Mouse (Mus musculus): ENCODE data around the gene Vmn2r83. TPM values are rescaled to one million over a fixed set of nuclear protein-coding genes. Genes with fewer than 3 reads are reported as not detected.

Gene Vmn2r83
- total and polyA plus RNA-seq, 3 experiments = not detected

DNA sequence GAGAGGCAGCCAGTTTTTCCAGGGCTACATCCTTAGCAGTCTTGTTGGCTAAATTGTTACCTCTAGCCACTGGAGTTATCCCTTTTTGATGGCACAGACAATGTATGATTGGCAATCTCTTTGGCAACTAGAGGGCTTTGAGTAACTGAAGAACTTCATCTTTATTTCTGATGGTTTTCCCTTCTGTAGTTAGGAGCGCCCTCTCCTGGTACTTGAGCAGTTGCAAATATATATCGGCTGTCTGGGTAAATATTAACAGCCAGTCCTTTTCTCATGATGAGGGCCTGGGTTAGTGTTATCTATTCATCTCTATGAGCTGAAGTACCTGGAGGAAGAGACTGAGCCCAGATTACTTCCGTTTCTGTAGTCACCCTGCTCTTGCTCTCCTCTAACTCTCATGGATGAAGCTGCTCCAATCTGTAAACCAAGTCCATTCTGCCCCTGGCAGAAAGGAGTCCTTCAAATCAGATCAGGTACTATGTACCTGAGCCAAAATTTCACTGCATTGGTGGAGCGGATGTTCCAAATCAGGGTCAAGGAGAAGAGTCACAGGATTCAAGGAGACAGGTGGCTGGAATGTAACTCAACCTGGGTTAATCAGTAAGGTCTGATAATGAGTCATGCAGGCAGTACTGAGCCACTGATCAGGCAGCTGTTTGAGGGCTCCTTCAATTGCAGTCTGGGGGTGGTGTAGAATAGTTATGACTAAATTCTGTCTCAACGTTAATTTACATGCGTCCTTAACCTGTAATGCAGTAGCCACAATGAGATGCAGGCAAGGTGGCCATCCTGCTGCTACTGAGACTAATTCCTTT, 34.5 kb downstream of the Vmn2r83 start:
- TF ChIP-seq TCF12 (IDR thresholded peaks at IDR 0.05; ENCODE audit: low read depth, low read length) = no peak
- peak; percentile 56 for TF ChIP-seq ZC3H11A (IDR thresholded peaks at IDR 0.05; ENCODE audit: low read depth, low read length)
- peak in 2 of 3 experiments; percentile 58 to 74; a peak in 4 of 6 replicates for TF ChIP-seq CTCF (IDR thresholded peaks at IDR 0.05 in 2 of 3, conservative IDR thresholded peaks at IDR 0.05 in 1 of 3; ENCODE audit: control insufficient read depth in 1 of 3, insufficient read depth in 1 of 3, low read depth in 2 of 3, low read length in 3 of 3, poor library complexity in 1 of 3, severe bottlenecking in 1 of 3)
- TF ChIP-seq CHD1 (IDR thresholded peaks at IDR 0.05; ENCODE audit: low read depth, low read length) = no peak
- TF ChIP-seq KAT2A (conservative IDR thresholded peaks at IDR 0.05; ENCODE audit: low read depth, low read length) = no peak
- TF ChIP-seq POLR2AphosphoS5 (IDR thresholded peaks at IDR 0.05; ENCODE audit: borderline replicate concordance, low read depth, low read length) = no peak
- no peak for TF ChIP-seq ZMIZ1 (IDR thresholded peaks at IDR 0.05; ENCODE audit: low read depth, low read length)
- TF ChIP-seq MAZ (IDR thresholded peaks at IDR 0.05; ENCODE audit: low read depth, low read length) = no peak
- no peak for TF ChIP-seq GABPA (IDR thresholded peaks at IDR 0.05; ENCODE audit: low read depth, low read length)
- no peak for TF ChIP-seq ELF1 (IDR thresholded peaks at IDR 0.05; ENCODE audit: low read depth, low read length)
- TF ChIP-seq RAD21 (IDR thresholded peaks at IDR 0.05; ENCODE audit: low read depth, low read length) = peak; percentile 80
- TF ChIP-seq SMC3 (IDR thresholded peaks at IDR 0.05; ENCODE audit: low read depth, low read length) = peak; percentile 69
- Histone ChIP-seq H3K9ac (ENCODE audit: control insufficient read depth, low read depth, low read length, poor library complexity, severe bottlenecking) (no peak overlapping the region), H3K27me3 (ENCODE audit: control insufficient read depth in 1 of 2, insufficient read depth in 2 of 2, low read length in 2 of 2) (peaks cover 0 to 7% of the 10 kb centered on the region in 2 experiments; a peak in 2 of 4 replicates), H3K27ac (ENCODE audit: control insufficient read depth, low read depth, low read length) (no peak overlapping the region), H3K36me3 (ENCODE audit: control insufficient read depth in 1 of 2, insufficient read depth in 2 of 2, low read length in 2 of 2) (no peaks in the 10 kb centered on the region), H3K4me1 (ENCODE audit: control insufficient read depth in 1 of 2, insufficient read depth in 2 of 2, low read length in 2 of 2) (no peaks in the 10 kb centered on the region), H3K79me2 (ENCODE audit: control insufficient read depth, insufficient read depth, low read length, poor library complexity) (no peaks in the 10 kb centered on the region), H3K9me3 (replicated peaks; ENCODE audit: insufficient read depth, low read length) (no peaks in the 10 kb centered on the region), H3K4me3 (ENCODE audit: control insufficient read depth in 1 of 2, insufficient read depth in 1 of 2, low read depth in 2 of 2, low read length in 2 of 2) (no peak overlapping the region)
- DNase-seq (ENCODE audit: low read depth, low spot score) = peak; percentile 57

DNA sequence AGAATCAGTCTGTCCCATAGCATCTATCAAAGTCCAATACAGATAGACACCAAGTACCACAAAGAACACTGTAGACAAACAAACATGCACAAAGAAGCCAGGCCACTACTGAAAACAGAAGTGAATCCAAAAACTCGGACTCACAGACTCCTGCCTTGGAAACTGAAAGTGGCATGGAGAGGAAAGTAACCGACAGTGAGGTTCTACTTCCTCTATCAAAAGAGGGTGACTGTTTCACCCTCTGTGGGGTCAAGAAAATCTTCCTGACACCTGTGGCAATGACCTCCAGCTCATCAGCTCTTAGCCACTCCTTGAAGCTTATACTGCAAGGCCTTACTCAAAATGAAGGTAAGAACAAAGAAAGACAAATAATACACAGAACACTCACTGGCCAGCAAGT, 38.2 kb downstream of the Vmn2r83 start:
- Histone ChIP-seq H3K9ac (ENCODE audit: control insufficient read depth, low read depth, low read length, poor library complexity, severe bottlenecking) (no peak overlapping the region), H3K9me3 (replicated peaks; ENCODE audit: insufficient read depth, low read length) (no peaks in the 10 kb centered on the region), H3K36me3 (ENCODE audit: control insufficient read depth in 1 of 2, insufficient read depth in 2 of 2, low read length in 2 of 2) (no peaks in the 10 kb centered on the region), H3K27me3 (ENCODE audit: control insufficient read depth in 1 of 2, insufficient read depth in 2 of 2, low read length in 2 of 2) (no peaks in the 10 kb centered on the region), H3K79me2 (ENCODE audit: control insufficient read depth, insufficient read depth, low read length, poor library complexity) (no peaks in the 10 kb centered on the region), H3K4me1 (ENCODE audit: control insufficient read depth in 1 of 2, insufficient read depth in 2 of 2, low read length in 2 of 2) (no peaks in the 10 kb centered on the region), H3K4me3 (ENCODE audit: control insufficient read depth in 1 of 2, insufficient read depth in 1 of 2, low read depth in 2 of 2, low read length in 2 of 2) (no peak overlapping the region), H3K27ac (ENCODE audit: control insufficient read depth, low read depth, low read length) (no peak overlapping the region)
- TF ChIP-seq NELFE (IDR thresholded peaks at IDR 0.05; ENCODE audit: low read depth, low read length) = no peak
- TF ChIP-seq ZC3H11A (IDR thresholded peaks at IDR 0.05; ENCODE audit: low read depth, low read length) = no peak
- TF ChIP-seq GABPA (IDR thresholded peaks at IDR 0.05; ENCODE audit: low read depth, low read length) = no peak
- no peak for TF ChIP-seq MXI1 (IDR thresholded peaks at IDR 0.05; ENCODE audit: low read depth, low read length)
- TF ChIP-seq SIN3A (IDR thresholded peaks at IDR 0.05; ENCODE audit: low read length) = no peak
- no peak for TF ChIP-seq RAD21 (IDR thresholded peaks at IDR 0.05; ENCODE audit: low read depth, low read length)
- no peak for TF ChIP-seq JUND (IDR thresholded peaks at IDR 0.05; ENCODE audit: low read depth, low read length)
- TF ChIP-seq MAX (IDR thresholded peaks at IDR 0.05; ENCODE audit: low read length) = no peak
- TF ChIP-seq USF2 (IDR thresholded peaks at IDR 0.05; ENCODE audit: borderline replicate concordance in 1 of 2, insufficient read depth in 1 of 2, low read depth in 1 of 2, low read length in 2 of 2) = no peak
- no peak for TF ChIP-seq MAZ (IDR thresholded peaks at IDR 0.05; ENCODE audit: low read depth, low read length)
- TF ChIP-seq CHD1 (IDR thresholded peaks at IDR 0.05; ENCODE audit: low read depth, low read length) = no peak
- TF ChIP-seq MYC (IDR thresholded peaks at IDR 0.05; ENCODE audit: low read depth, low read length) = no peak
- no peak for TF ChIP-seq BHLHE40 (IDR thresholded peaks at IDR 0.05; ENCODE audit: borderline replicate concordance, low read depth, low read length)
- TF ChIP-seq GATA1 (IDR thresholded peaks at IDR 0.05; ENCODE audit: low read depth, low read length) = no peak
- DNase-seq (ENCODE audit: low read depth, low spot score) = no peak
